Mouse (Mus musculus) CH12.LX (cell line): ENCODE data around the gene Stab1. TPM values are rescaled to one million over a fixed set of nuclear protein-coding genes. Genes with fewer than 3 reads are reported as not detected.

Source experiments
- DNase-seq: peaks from one replicate; pipeline ENCODE4 v3.0.0-alpha.2; 2013; ENCODE audit errors: extremely low read depth
- H3K27ac ChIP-seq: 2 replicates; pipeline ENCODE4 v1.5.1; 2012; ENCODE audit warnings: low read depth, mild to moderate bottlenecking, control low read depth, moderate library complexity; ENCODE audit not compliant: insufficient read depth
- H3K27me3 ChIP-seq: replicated peaks from 2 replicates; pipeline ENCODE3; 2012; ENCODE audit warnings: inconsistent platforms
- H3K36me3 ChIP-seq, 2 experiments: replicated peaks in 1 of 2; 2 replicates each; pipeline versions ENCODE3 to v1.6.1; 2012; ENCODE audit warnings: inconsistent platforms in 1 of 2, low read length in 1 of 2, mild to moderate bottlenecking in 1 of 2, mixed read lengths in 1 of 2, moderate library complexity in 1 of 2; ENCODE audit not compliant: control insufficient read depth in 1 of 2, insufficient read depth in 1 of 2
- H3K4me1 ChIP-seq, 2 experiments: 2 replicates each; pipeline ENCODE4 v1.6.1; 2012; ENCODE audit warnings: inconsistent platforms in 1 of 2, moderate library complexity in 1 of 2; ENCODE audit not compliant: insufficient read depth in 2 of 2, control insufficient read depth in 1 of 2
- H3K4me2 ChIP-seq: 2 replicates; pipeline ENCODE4 v1.6.1; 2012; ENCODE audit warnings: low read depth, mild to moderate bottlenecking, control low read depth; ENCODE audit not compliant: poor library complexity, insufficient read depth, severe bottlenecking
- H3K4me3 ChIP-seq, 3 experiments: fragments of 150-350 bp in 1 of 3; sonication (generic) in 1 of 3; replicated peaks in 1 of 3; 2 replicates each; pipeline versions ENCODE3 to v1.5.1; 2011 to 2012; ENCODE audit warnings: low read depth in 2 of 3, low read length in 2 of 3, mild to moderate bottlenecking in 2 of 3, moderate library complexity in 2 of 3, control low read depth in 1 of 3, improper control_type of control experiment in 1 of 3, inconsistent platforms in 1 of 3, mixed read lengths in 1 of 3; ENCODE audit not compliant: poor library complexity in 1 of 3
- H3K79me2 ChIP-seq: replicated peaks from 2 replicates; pipeline ENCODE4 v1.6.1; 2012; ENCODE audit warnings: mild to moderate bottlenecking, moderate library complexity; ENCODE audit not compliant: control insufficient read depth, poor library complexity, insufficient read depth, severe bottlenecking; ENCODE audit errors: extremely low read depth
- H3K9ac ChIP-seq: 2 replicates; pipeline ENCODE4 v1.6.1; 2012; ENCODE audit warnings: low read depth, mild to moderate bottlenecking, control low read depth, moderate library complexity; ENCODE audit not compliant: insufficient read depth
- H3K9me3 ChIP-seq: replicated peaks from 2 replicates; pipeline ENCODE3; 2012; ENCODE audit warnings: low read length, inconsistent platforms, mixed read lengths
- CHD1 ChIP-seq: IDR thresholded peaks from 2 replicates; pipeline ENCODE4 v1.6.1; 2012; ENCODE audit warnings: low read depth, low read length, improper control_type of control experiment, inconsistent platforms
- CHD2 ChIP-seq: IDR thresholded peaks from 2 replicates; pipeline ENCODE4 v1.6.1; 2011; ENCODE audit warnings: low read length, improper control_type of control experiment
- CTCF ChIP-seq, 2 experiments: IDR thresholded peaks in 1 of 2; conservative IDR thresholded peaks in 1 of 2; 2 replicates each; pipeline ENCODE4 v1.5.1; 2011 to 2012; ENCODE audit warnings: low read depth in 2 of 2, low read length in 2 of 2, improper control_type of control experiment in 1 of 2, inconsistent platforms in 1 of 2, mild to moderate bottlenecking in 1 of 2, moderate library complexity in 1 of 2
- ELF1 ChIP-seq: IDR thresholded peaks from 2 replicates; pipeline ENCODE4 v1.6.1; 2014; ENCODE audit warnings: low read depth, mild to moderate bottlenecking, inconsistent platforms, low read length, improper control_type of control experiment
- EP300 ChIP-seq: IDR thresholded peaks from 2 replicates; pipeline ENCODE4 v1.6.1; 2011; ENCODE audit warnings: low read length, improper control_type of control experiment
- GABPA ChIP-seq: IDR thresholded peaks from 2 replicates; pipeline ENCODE4 v1.6.1; 2012; ENCODE audit warnings: low read depth, low read length, improper control_type of control experiment, inconsistent platforms; ENCODE audit not compliant: insufficient replicate concordance
- HCFC1 ChIP-seq: IDR thresholded peaks from 2 replicates; pipeline ENCODE4 v1.6.1; 2012; ENCODE audit warnings: low read depth, mild to moderate bottlenecking, inconsistent platforms, low read length, improper control_type of control experiment
- IRF4 ChIP-seq: IDR thresholded peaks from 2 replicates; pipeline ENCODE4 v1.6.1; 2014; ENCODE audit warnings: low read depth, mild to moderate bottlenecking, inconsistent platforms, low read length, improper control_type of control experiment
- JUN ChIP-seq: IDR thresholded peaks from 2 replicates; pipeline ENCODE4 v1.6.1; 2011; ENCODE audit warnings: low read depth, mild to moderate bottlenecking, low read length, improper control_type of control experiment, moderate library complexity; ENCODE audit not compliant: insufficient read depth
- JUND ChIP-seq: conservative IDR thresholded peaks from 2 replicates; pipeline ENCODE4 v1.6.1; 2011; ENCODE audit warnings: low read depth, low read length, improper control_type of control experiment
- MAZ ChIP-seq: IDR thresholded peaks from 2 replicates; pipeline ENCODE4 v1.6.1; 2012; ENCODE audit warnings: low read depth, mild to moderate bottlenecking, inconsistent platforms, low read length, improper control_type of control experiment, moderate library complexity
- MXI1 ChIP-seq: IDR thresholded peaks from 2 replicates; pipeline ENCODE4 v1.6.1; 2011; ENCODE audit warnings: mild to moderate bottlenecking, low read depth, low read length, improper control_type of control experiment
- NRF1 ChIP-seq: IDR thresholded peaks from 2 replicates; pipeline ENCODE4 v1.6.1; 2014; ENCODE audit warnings: low read depth, mild to moderate bottlenecking, inconsistent platforms, low read length, improper control_type of control experiment, moderate library complexity
- POLR2A ChIP-seq: IDR thresholded peaks from 2 replicates; pipeline ENCODE4 v1.6.1; 2011; ENCODE audit warnings: low read depth, mild to moderate bottlenecking, improper control_type of control experiment, low read length
- POLR2AphosphoS2 ChIP-seq: IDR thresholded peaks from 2 replicates; pipeline ENCODE4 v1.6.1; 2011; ENCODE audit warnings: low read depth, low read length, improper control_type of control experiment
- SIN3A ChIP-seq: IDR thresholded peaks from 2 replicates; pipeline ENCODE4 v1.6.1; 2012; ENCODE audit warnings: low read length, improper control_type of control experiment, inconsistent platforms
- TCF12 ChIP-seq: IDR thresholded peaks from 2 replicates; pipeline ENCODE4 v1.6.1; 2014; ENCODE audit warnings: low read depth, mild to moderate bottlenecking, inconsistent platforms, low read length, improper control_type of control experiment
- USF1 ChIP-seq: IDR thresholded peaks from 2 replicates; pipeline ENCODE4 v1.6.1; 2014; ENCODE audit warnings: low read depth, mild to moderate bottlenecking, inconsistent platforms, low read length, improper control_type of control experiment
- dilution Hi-C: fragments of 300-500 bp; cut with MboI; formaldehyde crosslinking; loops from 2 replicates; pipeline ENCODE4 v1.14.3; 2020; ENCODE audit warnings: low sequenced_read_pairs; ENCODE audit not compliant: extremely low pct_unique_long_range_greater_than_20kb, extremely low pct_ligation_motif_present
- in situ Hi-C: fragments of 300-500 bp; cut with MboI; formaldehyde crosslinking; loops from 3 replicates; pipeline ENCODE4 v1.14.3; 2019; ENCODE audit warnings: low sequenced_read_pairs, low pct_ligation_motif_present, low pct_unique_long_range_greater_than_20kb, mixed read lengths
- polyA plus RNA-seq: library from polyadenylated mRNA; unstranded; fragments of >175 nt; gene quantifications from 2 replicates; pipeline ENCODE4 v1.2.1, GENCODE M21; 2012; ENCODE audit warnings: low read depth; ENCODE audit not compliant: insufficient read length
- total RNA-seq, 2 experiments: library from RNA; depleted of rRNA; stranded (reverse); fragments of 300-350 nt in 1 of 2; fragments of >200 nt in 1 of 2; gene quantifications; 2 replicates each; pipeline ENCODE4 v1.2.3; 2012 to 2014

Stab1 gene
- total and polyA plus RNA-seq, 3 experiments, result 3.9 to 11.2 (median 5.8) TPM

GRCm38 (mm10) chr14:31189348-31189747 lies 20.9 kb upstream of the Stab1 start:
- no peaks in the 10 kb centered on the region; a peak in 1 of 4 replicates for H3K4me1 ChIP-seq
- dilution Hi-C loops, result no loop called here
- peaks cover 86 to 99% of the 10 kb centered on the region in 2 experiments for H3K36me3 ChIP-seq
- H3K4me2 ChIP-seq, result no peak overlapping the region
- 0 out of 2 replicates have a peak, but pooled peaks cover 3% of the 10 kb centered on the region for H3K79me2 ChIP-seq
- no peak overlapping the region for H3K9ac ChIP-seq
- TF ChIP-seq MAZ, result no peak
- TF ChIP-seq POLR2AphosphoS2, result no peak
- no peak for TF ChIP-seq POLR2A
- TF ChIP-seq JUN, result no peak
- TF ChIP-seq USF1, result no peak
- TF ChIP-seq SIN3A, result no peak
- no peaks in the 10 kb centered on the region for H3K27me3 ChIP-seq
- no peak overlapping the region for H3K27ac ChIP-seq
- no peaks in the 10 kb centered on the region for H3K9me3 ChIP-seq
- in situ Hi-C loops, result no loop called here
- DNase-seq, result no peak
- H3K4me3 ChIP-seq, result no peak overlapping the region

- in situ Hi-C loops (no loop called here), dilution Hi-C loops (no loop called here)
- Histone ChIP-seq H3K4me1 (no peaks in the 10 kb centered on the region; a peak in 1 of 4 replicates), H3K9me3 (no peaks in the 10 kb centered on the region), H3K4me2 (no peak overlapping the region), H3K4me3 (no peak overlapping the region), H3K36me3 (peaks cover 92 to 100% of the 10 kb centered on the region in 2 experiments), H3K27ac (no peak overlapping the region), H3K27me3 (no peaks in the 10 kb centered on the region), H3K9ac (no peak overlapping the region), H3K79me2 (0 out of 2 replicates have a peak, but pooled peaks cover 3% of the 10 kb centered on the region)
- DNase-seq, result no peak
- TF ChIP-seq JUND, result no peak
- no peak for TF ChIP-seq CTCF (conservative IDR thresholded peaks at IDR 0.05 in 1 of 2, IDR thresholded peaks at IDR 0.05 in 1 of 2; ENCODE audit: low read depth in 2 of 2, low read length in 2 of 2)
- no peak for TF ChIP-seq ELF1
- TF ChIP-seq CHD1, result no peak
- no peak for TF ChIP-seq MXI1
- no peak for TF ChIP-seq GABPA
- TF ChIP-seq EP300, result no peak
Measured at GRCm38 (mm10) chr14:31188771-31189181, 20.3 kb upstream of the Stab1 start.

GRCm38 (mm10) chr14:31186656-31187055 lies 18.2 kb upstream of the Stab1 start:
- dilution Hi-C loops (no loop called here), in situ Hi-C loops (no loop called here)
- no peak overlapping the region for H3K9ac ChIP-seq
- H3K79me2 ChIP-seq, result no peaks in the 10 kb centered on the region
- H3K4me2 ChIP-seq, result no peak overlapping the region
- TF ChIP-seq HCFC1 (no peak), POLR2A (no peak), EP300 (no peak), ELF1 (no peak), CTCF (conservative IDR thresholded peaks at IDR 0.05 in 1 of 2, IDR thresholded peaks at IDR 0.05 in 1 of 2; ENCODE audit: low read depth in 2 of 2, low read length in 2 of 2) (no peak), IRF4 (no peak), MAZ (no peak), TCF12 (no peak), MXI1 (no peak), CHD2 (no peak), NRF1 (no peak), JUND (no peak)
- H3K27ac ChIP-seq, result no peak overlapping the region
- no peaks in the 10 kb centered on the region for H3K9me3 ChIP-seq
- no peaks in the 10 kb centered on the region; a peak in 1 of 4 replicates for H3K4me1 ChIP-seq
- peaks cover 94 to 100% of the 10 kb centered on the region in 2 experiments for H3K36me3 ChIP-seq
- DNase-seq, result no peak
- no peak overlapping the region for H3K4me3 ChIP-seq
- no peaks in the 10 kb centered on the region for H3K27me3 ChIP-seq
